Mouse (Mus musculus) effector memory CD4-positive, alpha-beta T cell, adult 7 months (primary cell): Measurements from ENCODE around the gene Thpo. TPM values are rescaled to one million over a fixed set of nuclear protein-coding genes. Genes with fewer than 3 reads are reported as not detected.

Experiments
- polyA plus RNA-seq: library from polyadenylated mRNA; unstranded; fragments of 100-300 nt; shearing (Covaris generic); gene quantifications from one replicate; pipeline ENCODE4 v1.2.1, GENCODE M21; 2017

Gene Thpo
- polyA plus RNA-seq, result 0.56 TPM

DNA sequence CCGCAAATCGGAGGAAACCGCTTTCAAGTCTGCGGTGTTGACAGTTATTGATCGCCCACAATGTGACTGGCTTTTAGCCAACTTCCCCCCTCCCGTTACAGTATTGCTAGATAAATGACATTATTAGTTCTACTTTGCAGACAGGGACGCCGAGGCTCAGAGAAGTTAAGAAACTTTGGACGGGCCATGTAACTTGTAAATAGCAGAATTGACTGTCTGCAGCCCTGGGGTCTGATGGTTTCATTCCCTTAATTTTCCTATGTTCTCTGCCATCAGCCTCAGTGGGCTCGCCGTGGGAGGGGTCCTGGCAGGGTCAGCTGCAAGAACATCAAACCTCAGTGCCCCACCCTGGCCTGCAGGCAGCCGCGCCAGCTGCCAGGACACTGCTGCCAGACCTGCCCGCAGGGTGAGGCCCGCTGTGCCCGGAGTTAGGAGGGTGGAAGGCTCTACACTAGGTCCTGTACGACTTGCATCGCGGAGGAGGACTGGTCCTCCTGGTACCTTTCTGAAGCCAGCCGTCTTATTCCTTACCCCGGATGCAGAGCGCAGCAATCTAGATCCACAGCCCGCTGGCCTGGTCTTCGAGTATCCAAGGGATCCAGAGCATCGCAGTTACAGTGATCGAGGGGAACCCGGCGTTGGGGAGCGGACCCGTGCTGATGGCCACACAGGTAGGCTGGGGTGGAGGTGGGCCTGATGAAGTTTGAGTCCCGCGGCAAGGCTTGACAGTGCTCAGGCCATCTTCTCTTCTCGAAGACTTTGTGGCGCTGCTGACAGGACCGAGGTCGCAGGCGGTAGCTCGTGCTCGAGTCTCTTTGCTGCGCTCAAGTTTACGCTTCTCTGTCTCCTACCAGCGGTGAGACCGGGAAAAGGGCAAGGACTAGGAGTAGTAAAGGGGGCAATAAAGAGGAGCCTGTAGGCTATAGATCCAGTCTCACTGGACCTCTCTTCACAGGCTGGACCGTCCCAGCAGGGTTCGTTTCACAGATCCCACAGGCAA is at the start of gene Thpo:
TSS of gene Thpo (minus strand) at position 781 of the 1,000 bp plus-strand sequence.

DNA sequence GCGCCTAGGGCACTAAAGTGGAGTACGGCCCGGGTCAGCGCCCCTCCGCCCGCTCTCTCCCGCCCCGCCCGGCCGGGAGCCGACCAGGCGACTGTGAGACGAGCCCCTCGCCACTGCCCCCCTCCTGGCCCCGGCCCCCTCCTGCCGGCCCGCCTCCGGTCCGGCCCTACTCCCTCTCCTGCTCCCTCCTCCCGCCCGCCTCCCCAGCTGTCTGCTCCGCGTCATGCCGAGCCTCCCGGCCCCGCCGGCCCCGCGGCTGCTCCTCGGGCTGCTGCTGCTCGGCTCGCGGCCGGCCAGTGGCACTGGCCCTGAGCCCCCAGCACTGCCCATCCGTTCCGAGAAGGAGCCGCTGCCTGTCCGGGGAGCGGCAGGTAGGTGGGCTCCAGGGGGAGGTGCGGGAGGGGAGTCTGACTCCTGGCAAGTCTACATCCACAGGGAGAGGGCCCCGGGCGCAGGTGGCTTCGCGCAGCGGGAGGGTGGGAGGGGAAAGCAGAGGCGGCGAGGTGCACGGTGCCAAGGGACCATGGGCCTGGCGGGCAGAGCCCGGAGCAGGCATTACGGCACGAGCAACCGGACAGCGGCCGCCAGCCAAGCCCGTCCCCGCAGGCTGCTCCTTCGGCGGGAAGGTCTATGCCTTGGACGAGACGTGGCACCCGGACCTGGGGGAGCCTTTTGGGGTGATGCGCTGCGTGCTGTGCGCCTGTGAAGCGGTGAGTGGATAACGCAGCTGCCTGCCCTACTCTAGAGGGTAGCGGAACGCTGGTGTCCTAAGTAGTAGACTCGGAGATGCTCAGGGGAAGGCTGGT is 1.2 kb downstream of the Thpo start, which contains the start of gene Chrd:
TSS of gene Chrd (plus strand) at position 203 of the 806 bp plus-strand sequence.

DNA sequence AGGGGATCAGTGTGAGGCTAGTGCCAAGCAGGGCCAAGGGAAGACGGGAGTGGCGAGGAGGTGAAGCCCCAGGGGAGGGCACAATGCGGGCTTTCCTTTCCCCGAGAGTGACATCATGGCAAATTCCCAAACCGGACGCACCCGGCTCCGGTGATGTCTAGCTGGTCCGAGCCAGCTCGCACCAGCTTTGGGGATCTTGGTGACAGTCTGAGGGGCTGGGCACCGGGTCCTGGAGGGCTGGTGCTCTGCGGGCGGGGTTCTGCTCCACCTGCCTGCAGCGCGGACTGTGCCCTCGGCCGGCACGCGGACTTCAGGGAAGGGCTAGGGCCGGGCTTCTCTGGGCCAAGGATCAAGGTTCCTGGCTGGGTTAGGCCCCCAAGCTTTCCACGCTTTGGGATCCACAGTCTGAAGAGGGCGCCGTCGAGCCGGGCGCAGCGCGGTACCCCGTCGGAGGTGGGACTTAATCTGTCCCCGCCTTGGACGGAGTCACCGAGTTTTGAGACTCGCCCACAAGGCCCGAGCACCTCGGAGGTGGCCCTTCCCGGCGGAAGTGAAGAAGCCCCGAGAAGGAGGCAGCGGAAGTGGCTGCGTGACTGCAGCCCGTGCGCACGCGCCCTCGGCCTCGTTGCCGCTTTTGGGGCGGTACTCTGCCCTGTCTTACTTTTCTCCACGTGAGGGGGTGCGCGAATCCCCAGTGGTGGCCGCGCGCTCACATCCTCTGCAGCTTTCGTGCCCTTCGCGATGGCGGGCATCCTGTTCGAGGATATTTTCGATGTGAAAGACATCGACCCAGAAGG is 16.9 kb downstream of the Thpo start, which contains the start of the genes Polr2h and Clcn2:
TSS of gene Polr2h (plus strand) at position 485 of the 797 bp plus-strand sequence.
TSS of gene Clcn2 (minus strand) at position 566 of the 797 bp plus-strand sequence.

DNA sequence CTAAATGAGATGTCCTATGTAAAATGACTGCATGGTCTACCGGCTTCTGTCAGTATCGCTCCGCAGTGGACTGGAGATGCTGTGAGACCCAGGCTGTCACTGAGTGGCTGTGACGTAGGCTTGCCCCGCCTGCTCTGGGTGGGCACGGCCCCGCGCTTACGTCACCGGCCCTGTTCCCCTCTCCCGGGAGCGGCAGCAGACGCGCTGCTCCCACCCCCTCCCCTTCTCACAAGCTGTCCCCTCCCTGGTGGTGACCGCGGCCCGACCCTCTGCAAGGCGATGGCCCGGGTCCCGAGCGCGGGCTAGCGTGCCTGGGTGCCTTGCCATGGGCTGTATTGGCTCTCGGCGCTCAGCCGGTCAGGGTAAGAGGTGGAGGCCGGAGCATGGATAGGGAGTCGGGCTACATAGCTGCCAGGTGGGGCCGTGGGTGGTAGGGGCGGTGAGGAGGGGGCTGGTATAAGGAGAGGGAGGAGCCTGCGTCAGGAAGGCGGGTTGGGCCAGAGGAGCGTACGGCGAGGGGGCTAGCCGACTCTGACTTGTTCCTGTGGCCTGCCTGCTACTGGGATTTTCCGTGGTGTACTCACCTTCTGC is 41.1 kb downstream of the Thpo start, which contains the start of gene Fam131a:
TSS of gene Fam131a (plus strand) at position 131 of the 591 bp plus-strand sequence.

Other genes starting within 250 kb of the Thpo start
- 70.0 TPM for gene Eif2b5, start 235.7 kb downstream of the Thpo start, polyA plus RNA-seq
- gene Dvl3, start 217.5 kb downstream of the Thpo start, polyA plus RNA-seq, result 14.3 TPM
- gene Ap2m1, start 199.0 kb downstream of the Thpo start, polyA plus RNA-seq, result 372 TPM
- gene Abcf3, start 185.9 kb downstream of the Thpo start, polyA plus RNA-seq, result 71.6 TPM
- gene Vwa5b2, start 145.0 kb downstream of the Thpo start, polyA plus RNA-seq, result 0.23 TPM
- 1.8 TPM for gene Eef1akmt4, start 122.9 kb downstream of the Thpo start, polyA plus RNA-seq
- not detected for gene Gm49333, start 122.9 kb downstream of the Thpo start, polyA plus RNA-seq
- gene Alg3, start 122.8 kb downstream of the Thpo start, polyA plus RNA-seq, result 17.6 TPM
- gene Camk2n2, start 113.2 kb downstream of the Thpo start, polyA plus RNA-seq, result 0.49 TPM
- gene Ece2, start 104.7 kb downstream of the Thpo start, polyA plus RNA-seq, result not detected
- 183 TPM for gene Psmd2, start 82.9 kb downstream of the Thpo start, polyA plus RNA-seq
- gene Eif4g1, start 66.2 kb downstream of the Thpo start, polyA plus RNA-seq, result 124 TPM
- gene Fam131a, start 41.3 kb downstream of the Thpo start, polyA plus RNA-seq, result 1.1 TPM
- 37.0 TPM for gene Polr2h, start 16.8 kb downstream of the Thpo start, polyA plus RNA-seq
- 2.3 TPM for gene Clcn2, start 16.8 kb downstream of the Thpo start, polyA plus RNA-seq
- 0.13 TPM for gene Chrd, start 1.4 kb downstream of the Thpo start, polyA plus RNA-seq